Mouse (Mus musculus): ENCODE data around the gene Ift74.

- TF ChIP-seq EP300 (IDR thresholded peaks at IDR 0.05; ENCODE audit: low read depth) = no peak
- no peak for TF ChIP-seq CTCF (IDR thresholded peaks at IDR 0.05; ENCODE audit: low read depth)
These were observed 127.5 kb downstream of the Ift74 start for GRCm38 (mm10) chr4:94741824-94742223.

Data from liver, postnatal 0 days (tissue).